Mouse (Mus musculus): ENCODE data around the gene Colgalt2. TPM values are rescaled to one million over a fixed set of nuclear protein-coding genes. Genes with fewer than 3 reads are reported as not detected.

Gene Colgalt2
- polyA plus RNA-seq, 1 experiment from 2014 or later, result 4.6 TPM

GRCm38 (mm10) chr1:152550544-152550943 lies 150.9 kb downstream of the Colgalt2 start:
- ATAC-seq (replicated peaks), result no peak
- Histone ChIP-seq H3K4me1 (no peaks in the 10 kb centered on the region), H3K9me3 (no peaks in the 10 kb centered on the region), H3K9ac (no peak overlapping the region), H3K4me3 (no peak overlapping the region), H3K27ac (no peak overlapping the region), H3K27me3 (replicated peaks) (no peaks in the 10 kb centered on the region), H3K4me2 (no peak overlapping the region), H3K36me3 (replicated peaks) (no peaks in the 10 kb centered on the region)
- WGBS, result 82% methylated on average over 2 of the region's 2 CpGs

- Histone ChIP-seq H3K36me3 (replicated peaks) (no peaks in the 10 kb centered on the region), H3K27me3 (replicated peaks) (no peaks in the 10 kb centered on the region), H3K27ac (no peak overlapping the region), H3K4me2 (no peak overlapping the region), H3K9ac (no peak overlapping the region), H3K4me3 (no peak overlapping the region), H3K4me1 (peaks cover 3% of the 10 kb centered on the region), H3K9me3 (no peaks in the 10 kb centered on the region)
- no peak for ATAC-seq (replicated peaks)
- 86% methylated on average over 3 of the region's 3 CpGs for WGBS
Measured at GRCm38 (mm10) chr1:152550973-152551372, 151.3 kb downstream of the Colgalt2 start.

GRCm38 (mm10) chr1:152553912-152554547 lies 154.4 kb downstream of the Colgalt2 start:
- H3K36me3 ChIP-seq (replicated peaks), result no peaks in the 10 kb centered on the region
- WGBS, result 78% methylated on average over 15 of the region's 15 CpGs
- no peaks in the 10 kb centered on the region for H3K9me3 ChIP-seq
- no peak overlapping the region for H3K4me2 ChIP-seq
- H3K9ac ChIP-seq, result no peak overlapping the region
- H3K27me3 ChIP-seq (replicated peaks), result no peaks in the 10 kb centered on the region
- no peak overlapping the region for H3K4me3 ChIP-seq
- peaks cover 9% of the 10 kb centered on the region for H3K4me1 ChIP-seq
- no peak for ATAC-seq (replicated peaks)
- no peak overlapping the region for H3K27ac ChIP-seq

GRCm38 (mm10) chr1:152555944-152556573 lies 156.4 kb downstream of the Colgalt2 start:
- H3K27me3 ChIP-seq (replicated peaks), result no peaks in the 10 kb centered on the region
- H3K4me1 ChIP-seq, result peaks cover 9% of the 10 kb centered on the region
- no peak overlapping the region for H3K4me2 ChIP-seq
- peak overlapping the region; percentile 59 for H3K27ac ChIP-seq
- ATAC-seq (replicated peaks), result peak; percentile 84
- H3K9me3 ChIP-seq, result no peaks in the 10 kb centered on the region
- no peak overlapping the region for H3K9ac ChIP-seq
- WGBS, result 13% methylated on average over 7 of the region's 7 CpGs
- H3K4me3 ChIP-seq, result no peak overlapping the region
- no peaks in the 10 kb centered on the region for H3K36me3 ChIP-seq (replicated peaks)

- H3K27ac ChIP-seq, result peak overlapping the region; percentile 59
- H3K27me3 ChIP-seq (replicated peaks), result no peaks in the 10 kb centered on the region
- H3K4me2 ChIP-seq, result no peak overlapping the region
- no peak overlapping the region for H3K4me3 ChIP-seq
- no peaks in the 10 kb centered on the region for H3K9me3 ChIP-seq
- H3K9ac ChIP-seq, result no peak overlapping the region
- WGBS, result 35% methylated on average over 14 of the region's 14 CpGs
- H3K36me3 ChIP-seq (replicated peaks), result no peaks in the 10 kb centered on the region
- H3K4me1 ChIP-seq, result peaks cover 14% of the 10 kb centered on the region
- peak; percentile 73; the same call in 1 of the 2 replicates for ATAC-seq (replicated peaks)
Measured at GRCm38 (mm10) chr1:152556576-152557281, 157.1 kb downstream of the Colgalt2 start.

Other genes starting within 250 kb of the Colgalt2 start
- 35.9 and 37.8 TPM in 2 replicates for gene Tsen15, start 13.1 kb upstream of the Colgalt2 start, polyA plus RNA-seq (2015; fragmentation: Nextera tagmentation; extraction: Ambion mirVana)

Data from midbrain, embryonic 15.5 days (tissue).